Mouse (Mus musculus) cortical plate, adult 2 months (tissue): ENCODE results near the gene Baz2b.

Experiments used
- CTCF ChIP-seq: fragments of 200-500 bp; IDR thresholded peaks from 2 replicates; pipeline ENCODE4 v1.5.1; 2011; ENCODE audit warnings: mild to moderate bottlenecking, control low read depth, low read length; ENCODE audit not compliant: insufficient read depth; ENCODE audit errors: extremely low read depth
- POLR2A ChIP-seq: fragments of 200-500 bp; IDR thresholded peaks from 2 replicates; pipeline ENCODE4 v1.6.1; 2011; ENCODE audit warnings: mild to moderate bottlenecking, low read length, control low read depth; ENCODE audit not compliant: insufficient read depth; ENCODE audit errors: extremely low read depth

- TF ChIP-seq CTCF (no peak), POLR2A (no peak)
Measured at GRCm38 (mm10) chr2:60217620-60218019, 8.0 kb upstream of the Baz2b start.
